In genomic region chr12:118045381-118045780, GRCm38 (mm10) we compare ENCODE assay signal across 24 mouse cellular contexts.
"Had no signal": no experiment of that assay in that cellular context is flagged by ENCODE, and none has a peak within 500 bp of the region (broad histone marks: within the 10 kb centered on the region; RNA-seq: fewer than 3 reads in every experiment).

No protein-coding gene starts in this region.

- H3K4me1 ChIP-seq: embryonic facial prominence, embryonic 10.5 days; embryonic facial prominence, embryonic 12.5 days; embryonic facial prominence, embryonic 13.5 days; embryonic facial prominence, embryonic 15.5 days; forebrain, embryonic 10.5 days; forebrain, embryonic 12.5 days; forebrain, embryonic 13.5 days; forebrain, embryonic 15.5 days had no signal

- DNase-seq: cerebellum, adult 8-10 months; cerebellum, adult 9-10 months; cerebellum, postnatal 36 days; embryo, embryonic 11 days; forebrain, postnatal 0 days; gastrocnemius, adult 2 months; gastrocnemius, postnatal 10 days; gastrocnemius, postnatal 14 days; gastrocnemius, postnatal 25 days; gastrocnemius, postnatal 36 days; heart, adult 18-20 months; heart, adult 2 months had no signal

- ATAC-seq: forebrain, embryonic 13.5 days; forebrain, embryonic 14.5 days; forebrain, embryonic 15.5 days; forebrain, embryonic 16.5 days; forebrain, postnatal 0 days had no signal

- H3K4me3 ChIP-seq: embryonic facial prominence, embryonic 10.5 days; embryonic facial prominence, embryonic 12.5 days; embryonic facial prominence, embryonic 13.5 days; embryonic facial prominence, embryonic 15.5 days; erythroblast, embryonic 14.5 days; forebrain, embryonic 10.5 days; forebrain, embryonic 12.5 days; forebrain, embryonic 13.5 days; forebrain, embryonic 15.5 days; gastrocnemius, adult 2 months; heart, adult 2 months; heart, embryonic 10.5 days had no signal
